Mouse (Mus musculus) spleen, adult 18-20 months (tissue): ENCODE data around the gene Apex1.
A peak's percentile ranks its signal among the peaks of the same experiment; 100 is the strongest.
"Not testable (repeated sequence)": the region's sequence is repeated elsewhere in the genome, so short reads cannot be mapped to it uniquely, and the experiment has no call there.

Experiments
- DNase-seq, 2 experiments: peaks; one replicate each; pipeline ENCODE4 v3.0.0; 2022; ENCODE audit warnings: mixed read lengths in 2 of 2

Apex1 gene

DNA sequence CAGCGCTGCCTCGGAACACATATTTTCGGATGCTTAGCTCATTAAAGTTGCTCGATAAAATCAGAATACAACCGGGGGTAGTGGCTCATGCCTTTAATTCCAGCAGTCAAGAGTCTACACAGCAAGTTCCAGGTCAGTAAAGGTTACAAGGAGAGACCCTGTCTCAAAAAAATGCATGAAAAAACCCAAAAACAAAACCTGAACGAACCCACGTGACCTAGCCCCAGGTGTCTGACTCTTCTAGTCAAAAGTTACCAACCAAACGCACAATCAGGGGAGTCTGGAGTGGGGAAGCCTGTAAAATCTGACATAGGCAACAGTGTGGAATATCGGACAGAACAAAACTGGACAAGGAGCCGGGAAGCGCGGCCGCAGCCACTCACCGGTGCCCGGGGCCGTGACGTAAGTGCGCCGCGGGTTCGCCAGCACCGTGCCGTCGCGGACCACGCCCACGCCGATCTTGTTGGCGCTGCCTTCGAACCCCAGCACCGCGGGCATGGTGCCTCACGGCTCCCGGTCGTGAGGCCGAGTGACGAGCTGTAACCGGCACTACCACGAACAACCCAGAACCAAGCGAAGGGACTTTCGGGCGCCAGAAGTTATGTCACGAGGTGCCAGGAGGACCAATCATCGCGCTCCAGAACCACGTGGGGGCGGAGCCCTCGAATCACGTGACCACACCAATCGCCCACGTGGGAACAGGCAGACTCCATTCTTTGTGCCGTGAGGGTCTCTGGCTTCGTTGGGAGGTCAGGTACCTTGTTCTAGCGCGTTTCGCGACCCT, at the start of gene Apex1, which contains the start of gene Osgep:
TSS of gene Apex1 (plus strand) at position 688 of the 784 bp plus-strand sequence.
TSS of gene Osgep (minus strand) at position 613 of the 784 bp plus-strand sequence.
- peak; percentile 93 to 97 for DNase-seq

DNA sequence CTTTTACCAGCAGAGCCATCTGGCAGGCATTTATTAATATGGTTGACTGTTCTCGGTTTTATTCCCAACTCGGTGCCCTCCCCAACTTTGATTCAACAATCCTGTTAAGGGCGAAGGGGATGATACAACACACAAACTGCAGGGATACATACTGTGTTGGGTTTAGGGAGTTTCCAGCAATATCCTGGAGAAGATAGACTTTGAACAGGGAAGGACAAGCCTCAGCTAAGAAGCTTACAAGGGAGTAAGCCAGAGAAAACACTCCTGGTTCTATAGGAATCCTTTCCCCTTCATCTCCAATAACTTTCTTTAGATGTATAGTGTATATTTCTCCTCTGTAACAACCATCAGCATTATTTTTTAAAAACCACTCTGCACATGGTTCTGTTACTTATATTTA, 49.6 kb upstream of the Apex1 start:
- no peak for DNase-seq

- DNase-seq: no peak
Observed at GRCm38 (mm10) chr14:50875591-50876230, 49.1 kb upstream of the Apex1 start.

DNA sequence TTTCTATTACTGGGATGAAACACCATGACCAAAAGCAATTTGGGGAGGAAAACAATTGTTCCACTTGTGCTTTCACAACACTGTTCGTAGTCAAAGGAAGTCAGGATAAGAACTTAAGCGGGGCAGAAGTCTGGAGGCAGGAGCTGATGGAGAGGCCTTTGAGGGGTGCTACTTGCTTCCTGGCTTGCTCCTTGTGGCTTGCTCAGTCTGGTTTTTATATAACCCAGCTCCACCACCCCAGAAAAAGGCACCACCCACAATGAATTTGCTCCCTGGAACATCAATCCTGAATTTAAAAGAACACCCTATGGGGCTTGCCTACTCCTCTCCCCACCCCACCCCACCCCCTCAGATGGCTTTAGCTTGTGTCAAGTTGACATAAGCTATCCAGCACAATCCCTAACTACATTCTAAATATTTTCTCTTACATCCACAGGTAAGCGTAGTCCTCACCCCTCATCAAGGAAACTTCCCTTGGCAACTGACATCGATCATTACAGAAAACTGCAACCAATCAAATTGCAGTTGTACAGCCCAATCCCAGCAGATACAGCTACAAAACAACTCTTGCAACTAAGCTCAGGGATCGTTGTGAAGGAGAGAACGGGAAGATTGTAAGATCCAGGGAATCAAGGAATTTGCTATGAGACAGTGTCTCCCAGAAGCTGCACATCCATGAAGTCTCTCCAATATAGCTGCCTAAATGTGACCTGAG, 48.4 kb upstream of the Apex1 start:
- DNase-seq: no peak

GRCm38 (mm10) chr14:50891621-50892020, 33.1 kb upstream of the Apex1 start:
- DNase-seq: no peak

- DNase-seq: no peak
Observed at GRCm38 (mm10) chr14:50892091-50892490, 32.7 kb upstream of the Apex1 start.

DNA sequence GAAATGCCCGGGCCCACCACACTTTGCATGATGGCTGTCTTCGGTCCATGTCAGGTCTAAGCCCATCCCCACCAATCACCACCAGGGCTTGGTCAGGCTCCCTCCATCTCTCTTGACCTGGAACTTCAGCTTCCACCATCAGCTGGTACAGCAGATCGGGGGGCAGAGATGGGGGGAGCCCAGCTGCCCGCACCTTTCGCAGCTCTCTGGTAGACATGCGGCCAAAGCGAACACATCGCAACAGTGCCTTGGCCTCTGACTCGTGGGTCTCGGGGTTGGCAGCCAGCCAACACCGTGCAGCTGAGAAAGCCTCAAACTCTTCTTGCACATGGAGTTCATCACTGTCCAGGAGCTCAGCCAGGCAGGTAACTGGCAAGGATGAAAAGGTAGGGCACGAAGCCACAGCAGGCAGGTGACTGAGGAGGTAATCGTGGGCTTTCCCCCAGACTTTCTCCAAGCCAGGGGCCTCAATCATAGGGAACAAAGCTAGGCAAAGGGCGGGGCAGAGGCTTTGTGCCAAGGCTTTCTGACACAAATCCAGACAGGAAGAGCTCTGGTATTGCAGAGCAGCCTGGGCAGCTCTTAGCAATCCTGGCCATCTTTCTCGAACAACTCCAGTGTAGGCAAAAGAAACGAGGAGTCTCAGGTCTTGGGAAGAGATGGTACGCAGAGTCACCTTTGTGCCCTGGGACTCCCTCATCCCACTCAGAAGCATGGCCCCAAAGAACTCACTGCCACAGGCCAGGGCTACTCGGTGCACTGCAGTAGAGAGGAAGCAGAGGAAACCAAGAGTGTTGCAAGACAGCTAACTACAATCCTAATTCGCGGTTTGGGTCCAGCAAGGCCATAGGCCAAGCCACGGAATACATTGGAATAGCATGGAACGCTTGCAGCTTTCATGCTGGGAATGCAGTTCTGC, 32.0 kb upstream of the Apex1 start:
- no peak for DNase-seq

DNA sequence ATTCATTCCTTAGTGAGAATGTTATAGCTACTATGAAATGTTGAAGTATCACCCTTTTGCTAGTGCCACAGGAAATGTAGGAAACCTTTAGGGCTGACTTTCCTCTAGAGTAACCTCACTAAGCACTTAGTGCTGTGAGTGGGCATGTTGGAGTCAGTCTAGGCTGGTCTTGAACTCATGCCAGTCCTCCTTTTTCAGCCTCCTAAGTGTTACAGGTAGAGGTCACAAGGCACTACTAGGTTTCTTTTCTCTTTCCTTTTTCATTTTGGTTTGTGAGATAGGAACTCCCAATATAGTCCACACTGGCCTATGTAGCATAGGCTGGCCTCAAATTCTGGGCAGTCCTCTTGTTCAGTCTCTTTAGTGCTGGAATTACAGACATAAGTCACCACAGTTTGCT, 29.4 kb upstream of the Apex1 start:
- no peak for DNase-seq

DNA sequence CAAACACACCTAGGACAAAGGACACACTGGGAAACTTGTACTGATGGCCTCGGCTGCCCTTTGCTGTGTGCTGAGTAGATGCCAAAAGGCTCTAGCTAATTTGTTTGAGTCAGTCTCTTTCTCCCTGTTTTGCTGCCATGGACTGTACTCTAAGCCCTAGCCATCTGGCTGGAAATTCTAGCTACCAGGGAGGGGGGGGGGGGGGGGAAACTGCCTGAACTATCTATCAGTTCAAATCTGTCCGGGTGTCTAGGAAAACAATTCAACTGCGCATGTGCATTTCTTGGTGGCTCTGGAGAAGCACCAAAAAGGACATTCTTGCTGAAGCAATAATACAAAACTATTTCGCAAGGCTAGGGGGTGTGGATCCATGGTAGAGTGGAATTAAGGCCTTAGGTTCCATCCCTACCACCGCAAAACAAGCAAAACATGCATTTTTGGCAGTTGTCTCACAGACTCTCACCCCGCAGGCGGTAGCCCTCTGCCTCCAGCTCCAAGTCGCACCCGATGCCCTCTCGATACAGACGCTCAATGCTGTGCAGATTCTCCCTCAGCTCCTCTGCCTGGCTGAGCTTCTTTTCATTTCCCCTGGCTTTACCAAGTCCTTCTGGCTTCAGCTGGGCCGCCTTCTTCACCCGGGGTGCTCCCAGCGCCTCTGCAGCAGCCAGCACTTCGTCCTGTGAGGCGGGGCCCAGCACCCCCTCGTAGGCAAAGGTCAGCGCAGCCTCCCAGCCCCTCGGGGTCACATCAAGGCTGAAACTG, 28.6 kb upstream of the Apex1 start:
- no peak for DNase-seq

GRCm38 (mm10) chr14:50896747-50897373, 27.9 kb upstream of the Apex1 start:
- DNase-seq: no peak

DNA sequence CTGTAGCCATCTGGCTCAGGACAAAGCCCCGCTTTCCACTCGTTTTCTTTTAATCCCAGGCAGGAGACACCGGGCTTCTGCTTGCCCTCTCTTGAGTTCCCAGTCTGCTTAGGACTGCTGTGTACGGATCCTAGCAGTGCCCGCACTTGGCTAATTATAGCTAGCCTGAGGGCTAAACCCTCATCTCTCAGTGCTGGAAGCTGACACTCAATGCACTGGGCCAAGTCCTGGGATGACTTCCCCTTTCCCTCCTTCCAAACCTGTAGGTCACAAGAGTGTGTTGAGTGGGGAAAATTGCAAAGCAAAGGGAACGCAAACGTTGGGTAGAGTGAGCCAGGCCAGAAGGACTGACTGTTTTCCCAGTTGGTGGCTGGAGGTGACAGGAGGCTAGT, 27.4 kb upstream of the Apex1 start, which contains the start of gene Klhl33:
TSS of gene Klhl33 (minus strand) at position 134 of the 392 bp plus-strand sequence.
- DNase-seq: no peak

- DNase-seq: not testable (repeated sequence)
Observed at GRCm38 (mm10) chr14:50897992-50898391, 26.8 kb upstream of the Apex1 start.

DNA sequence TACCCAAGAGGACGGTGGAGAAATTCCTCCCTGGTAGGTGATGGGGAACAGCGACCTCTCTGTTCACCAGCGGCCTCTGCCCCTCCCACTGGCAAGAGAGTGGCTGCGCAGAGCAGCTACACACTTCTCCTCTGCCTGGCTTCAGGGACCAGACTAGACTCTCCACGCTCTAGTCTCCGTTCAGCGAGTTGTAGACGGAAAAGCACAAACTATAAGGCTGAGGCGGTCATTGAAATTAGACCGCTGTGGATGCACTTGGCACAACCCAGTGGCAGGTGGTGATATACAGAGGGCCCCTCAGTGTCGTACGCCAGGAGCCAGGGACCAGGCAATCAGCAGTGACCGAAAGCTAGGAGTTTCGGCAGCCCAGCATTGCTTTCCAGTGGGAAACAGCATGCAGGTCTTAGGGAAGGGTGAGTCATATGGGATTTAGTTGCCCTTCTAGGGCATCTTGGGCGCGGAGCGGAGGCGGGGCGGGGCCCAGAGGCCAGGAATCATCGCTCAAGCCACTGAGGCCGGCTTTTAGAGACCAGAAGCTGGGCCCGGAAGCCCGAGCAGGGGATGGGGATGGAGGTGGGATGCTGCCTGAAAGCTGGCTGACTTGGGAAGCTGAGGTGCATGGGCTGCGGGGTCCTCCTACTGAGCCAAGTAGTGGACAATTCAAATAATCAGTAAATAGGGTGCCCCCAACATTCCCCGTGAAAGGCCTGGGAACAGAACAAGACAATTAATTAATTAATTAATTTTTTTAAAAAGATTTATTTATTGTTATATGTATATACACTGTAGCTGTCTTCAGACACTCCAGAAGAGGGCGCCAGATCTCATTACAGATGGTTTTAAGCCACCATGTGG, 20.6 kb upstream of the Apex1 start:
- no peak for DNase-seq

DNA sequence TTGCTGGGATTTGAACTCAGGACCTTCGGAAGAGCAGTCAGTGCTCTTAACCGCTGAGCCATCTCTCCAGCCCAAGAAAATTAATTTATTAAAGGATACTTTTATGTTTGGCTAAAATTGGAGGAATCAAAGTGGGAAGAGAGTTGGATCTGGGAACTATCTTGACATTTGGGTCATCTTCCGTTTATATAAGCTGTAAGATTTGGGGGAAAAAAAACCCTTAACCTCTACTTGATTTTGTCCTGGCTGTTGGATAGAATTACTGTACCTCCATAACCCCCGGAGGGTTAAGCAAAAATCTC, 20.0 kb upstream of the Apex1 start:
- DNase-seq: no peak

DNA sequence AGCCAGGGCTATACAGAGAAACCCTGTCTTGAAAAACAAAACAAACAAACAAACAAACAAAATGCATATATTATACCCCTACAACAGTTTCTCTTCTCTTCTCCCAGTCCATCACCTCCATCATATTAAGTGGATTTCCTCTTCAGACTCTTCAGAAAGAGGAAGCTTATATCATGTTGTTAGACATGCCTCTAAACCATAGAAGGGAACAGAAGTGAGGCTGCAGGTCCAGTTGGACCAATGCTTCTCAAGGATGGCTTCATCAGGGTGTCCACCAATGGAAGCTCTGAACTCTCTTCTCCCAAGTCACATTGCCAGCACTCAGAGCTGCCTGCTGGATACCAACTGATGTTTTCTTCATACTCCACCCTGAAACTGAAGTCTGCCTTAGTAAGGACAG, 19.4 kb upstream of the Apex1 start:
- not testable (repeated sequence) for DNase-seq

- no peak for DNase-seq
Observed at GRCm38 (mm10) chr14:50908126-50908525, 16.6 kb upstream of the Apex1 start.

GRCm38 (mm10) chr14:50911356-50911755, 13.4 kb upstream of the Apex1 start:
- no peak for DNase-seq

DNA sequence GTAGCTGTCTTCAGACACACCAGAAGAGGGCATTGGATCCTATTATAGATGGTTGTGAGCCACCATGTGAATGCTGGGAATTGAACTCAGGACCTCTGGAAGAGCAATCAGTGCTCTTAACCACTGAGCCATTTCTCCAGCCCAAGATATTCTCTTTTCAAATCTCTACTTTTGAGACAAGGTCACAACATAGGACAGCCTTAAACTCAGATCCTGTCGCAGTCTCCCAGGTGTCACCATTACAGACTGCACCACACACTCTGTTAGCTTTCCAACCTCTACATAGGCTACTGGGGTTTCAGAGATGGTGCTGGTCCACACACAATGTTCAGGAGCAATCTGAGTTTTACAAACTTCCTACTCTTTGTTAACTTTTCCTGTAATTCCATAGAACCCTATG, 1.3 kb upstream of the Apex1 start:
- not testable (repeated sequence) for DNase-seq

GRCm38 (mm10) chr14:50925111-50925920, 548 bp downstream of the Apex1 start:
- DNase-seq: no peak

DNA sequence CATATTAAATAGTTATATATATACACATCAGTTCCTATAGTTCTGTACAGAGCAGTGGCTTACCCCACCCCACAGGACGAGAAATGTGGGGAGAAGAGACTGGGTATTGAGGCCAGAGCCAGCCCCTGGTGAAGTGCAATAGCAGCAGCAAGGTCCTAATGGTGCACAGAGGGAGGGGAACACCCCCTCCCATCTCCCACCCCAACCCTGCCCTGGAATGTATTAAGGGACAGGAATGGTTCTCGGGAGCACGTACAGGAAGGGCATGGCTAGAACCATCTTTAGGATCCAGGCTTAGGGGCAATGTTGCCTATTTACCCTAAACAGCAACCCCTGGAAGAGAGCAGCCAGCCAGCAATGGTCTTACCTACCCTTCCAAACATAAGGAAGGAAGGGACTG, 2.6 kb downstream of the Apex1 start:
- no peak for DNase-seq
